Mouse (Mus musculus) liver, embryonic 14.5 days (tissue): ENCODE data around the gene Pbrm1. TPM values are rescaled to one million over a fixed set of nuclear protein-coding genes. Genes with fewer than 3 reads are reported as not detected.
A peak's percentile ranks its signal among the peaks of the same experiment; 100 is the strongest.

Source experiments
- ATAC-seq: fragments of 200-750 bp; cut with Nextera tagmentation; 2 replicates; pipeline ENCODE4 v1.8.0; 2017; ENCODE audit warnings: moderate number of reproducible peaks, mild to moderate bottlenecking, moderate library complexity; ENCODE audit not compliant: insufficient read depth
- DNase-seq, 3 experiments: peaks; one replicate each; pipeline ENCODE4 v3.0.0-alpha.2; 2012 to 2013; ENCODE audit warnings: low read depth in 3 of 3, low spot score in 3 of 3
- H3K27ac ChIP-seq: fragments of 300-500 bp; sonication (generic); 2 replicates; pipeline ENCODE4 v1.5.1; 2014; ENCODE audit warnings: moderate library complexity, mild to moderate bottlenecking, control low read depth, inconsistent platforms
- H3K27me3 ChIP-seq: fragments of 300-500 bp; sonication (generic); 2 replicates; pipeline ENCODE4 v1.6.1; 2014; ENCODE audit warnings: mild to moderate bottlenecking, low read length, moderate library complexity; ENCODE audit not compliant: control insufficient read depth, insufficient read depth
- H3K36me3 ChIP-seq: fragments of 300-500 bp; sonication (generic); replicated peaks from 2 replicates; pipeline ENCODE4 v1.6.1; 2014; ENCODE audit warnings: low read depth; ENCODE audit not compliant: control insufficient read depth, insufficient read depth
- H3K4me1 ChIP-seq, 2 experiments: fragments of 200-500 bp in 1 of 2; fragments of 300-500 bp in 1 of 2; sonication (generic) in 1 of 2; replicated peaks; 2 replicates each; pipeline ENCODE4 v1.6.1; 2012 to 2014; ENCODE audit warnings: antibody characterized with exemption in 1 of 2, inconsistent platforms in 1 of 2, low read length in 1 of 2; ENCODE audit not compliant: control insufficient read depth in 2 of 2, insufficient read depth in 2 of 2
- H3K4me2 ChIP-seq: fragments of 300-500 bp; sonication (generic); 2 replicates; pipeline ENCODE4 v1.6.1; 2014; ENCODE audit warnings: low read depth, mild to moderate bottlenecking, control low read depth, moderate library complexity
- H3K4me3 ChIP-seq, 2 experiments: fragments of 200-500 bp in 1 of 2; fragments of 300-500 bp in 1 of 2; sonication (generic) in 1 of 2; 2 replicates each; pipeline ENCODE4 v1.5.1; 2012 to 2014; ENCODE audit warnings: low read depth in 2 of 2, low read length in 2 of 2, mild to moderate bottlenecking in 2 of 2, control low read depth in 1 of 2, inconsistent platforms in 1 of 2, moderate library complexity in 1 of 2; ENCODE audit not compliant: insufficient read depth in 1 of 2
- H3K9ac ChIP-seq: fragments of 300-500 bp; sonication (generic); replicated peaks from 2 replicates; pipeline ENCODE4 v1.6.1; 2014; ENCODE audit warnings: mild to moderate bottlenecking, control low read depth, moderate library complexity
- H3K9me3 ChIP-seq: fragments of 300-500 bp; sonication (generic); 2 replicates; pipeline ENCODE4 v1.6.1; 2016; ENCODE audit warnings: low read length, mixed read lengths; ENCODE audit not compliant: control insufficient read depth
- CTCF ChIP-seq: IDR thresholded peaks from 2 replicates; pipeline ENCODE4 v1.5.1; 2016; ENCODE audit warnings: antibody characterized with exemption, low read depth, control low read depth
- EP300 ChIP-seq: IDR thresholded peaks from 2 replicates; pipeline ENCODE4 v1.6.1; 2016; ENCODE audit warnings: antibody characterized with exemption, low read depth
- WGBS: fragments of 180-500 bp; shearing (Covaris S2); extraction: QIAGEN DNeasy Blood & Tissue Kit; methylation state at CpG from one replicate; pipeline ENCODE4 v1.1.7; 2014; ENCODE audit not compliant: insufficient replicate concordance; 5-methylcytosine and 5-hydroxymethylcytosine counted together
- polyA plus RNA-seq, 2 experiments: library from polyadenylated mRNA; depleted of rRNA in 1 of 2; stranded (reverse) in 1 of 2; unstranded in 1 of 2; fragments of >200 nt; fragmentation: Nextera tagmentation in 1 of 2; extraction: Ambion mirVana in 1 of 2; gene quantifications; 2 replicates each; pipeline versions ENCODE4 v1.2.1 to v1.2.3; 2012 to 2014

Pbrm1 gene
- polyA plus RNA-seq, 2 experiments: 10.3 to 35.3 TPM

DNA sequence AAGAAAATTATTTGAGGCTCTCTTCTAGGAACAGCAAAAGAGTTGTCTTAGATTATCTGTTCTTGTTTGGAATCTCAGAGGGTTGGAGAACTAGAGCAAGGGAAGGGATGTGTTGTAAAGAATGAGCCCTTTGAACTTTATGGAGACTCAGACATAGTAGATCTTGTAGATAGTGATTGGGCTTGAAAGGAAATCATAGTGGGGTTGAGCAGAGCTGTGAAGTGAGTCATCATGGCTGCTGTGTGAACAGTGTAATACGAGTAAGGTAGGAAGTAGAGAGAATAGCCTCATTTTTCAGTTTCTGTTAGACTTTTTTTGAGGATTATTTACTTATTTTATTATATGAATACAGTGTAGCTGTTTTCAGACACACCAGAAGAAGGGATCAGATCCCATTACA is 71.0 kb downstream of the Pbrm1 start:
- Histone ChIP-seq H3K36me3 (peaks cover 50% of the 10 kb centered on the region), H3K27me3 (no peaks in the 10 kb centered on the region), H3K4me3 (no peak overlapping the region), H3K9me3 (no peaks in the 10 kb centered on the region), H3K4me2 (no peak overlapping the region), H3K27ac (no peak overlapping the region), H3K9ac (no peak overlapping the region), H3K4me1 (peaks cover 2 to 11% of the 10 kb centered on the region in 2 experiments)
- DNase-seq (no peak), ATAC-seq (no peak)
- 72% methylated on average over 1 of the region's 1 CpGs for WGBS
- TF ChIP-seq EP300 (no peak), CTCF (no peak)

DNA sequence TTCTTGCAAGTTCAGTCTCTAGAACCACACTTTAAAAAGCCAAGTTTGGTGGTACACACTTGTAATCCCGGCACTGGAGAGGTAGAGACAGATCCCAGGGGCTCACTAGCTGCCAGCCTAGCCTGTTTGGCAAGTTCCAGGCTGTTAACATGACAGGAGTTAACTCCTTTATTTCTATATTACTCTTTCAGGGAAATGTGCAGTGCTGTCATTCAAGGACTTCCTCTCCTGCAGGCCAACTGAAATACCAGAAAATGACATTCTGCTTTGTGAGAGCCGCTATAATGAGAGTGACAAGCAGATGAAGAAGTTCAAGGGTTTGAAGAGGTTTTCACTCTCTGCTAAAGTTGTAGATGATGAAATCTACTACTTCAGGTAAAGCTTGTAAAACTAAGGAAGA is 86.2 kb downstream of the Pbrm1 start:
- 92% methylated on average over 2 of the region's 2 CpGs for WGBS
- Histone ChIP-seq H3K36me3 (peaks cover 48% of the 10 kb centered on the region), H3K4me3 (no peak overlapping the region), H3K27me3 (no peaks in the 10 kb centered on the region), H3K9ac (no peak overlapping the region), H3K9me3 (no peaks in the 10 kb centered on the region), H3K4me2 (no peak overlapping the region), H3K27ac (no peak overlapping the region), H3K4me1 (peaks cover 2% of the 10 kb centered on the region in 2 experiments; a peak in 3 of 4 replicates)
- TF ChIP-seq EP300: no peak
- TF ChIP-seq CTCF: no peak
- DNase-seq (no peak), ATAC-seq (no peak)

- Histone ChIP-seq H3K4me3 (no peak overlapping the region), H3K27me3 (no peaks in the 10 kb centered on the region), H3K4me1 (peaks cover 14 to 23% of the 10 kb centered on the region in 2 experiments), H3K36me3 (peaks cover 56% of the 10 kb centered on the region), H3K4me2 (peak overlapping the region; percentile 11; the same call in 1 of the 2 replicates), H3K9ac (no peak overlapping the region), H3K9me3 (no peaks in the 10 kb centered on the region), H3K27ac (peak overlapping the region; percentile 30; the same call in 1 of the 2 replicates)
- 13% methylated on average over 3 of the region's 3 CpGs for WGBS
- ATAC-seq: peak; percentile 86
- peak in 2 of 3 experiments; percentile 63 to 65 for DNase-seq
- no peak for TF ChIP-seq CTCF
- TF ChIP-seq EP300: no peak
These were observed 91.7 kb downstream of the Pbrm1 start for GRCm38 (mm10) chr14:31110613-31111012.

GRCm38 (mm10) chr14:31112187-31112586 is 93.2 kb downstream of the Pbrm1 start:
- peaks cover 56% of the 10 kb centered on the region for H3K36me3 ChIP-seq
- no peaks in the 10 kb centered on the region for H3K27me3 ChIP-seq
- no peak overlapping the region for H3K4me2 ChIP-seq
- ATAC-seq (no peak), DNase-seq (no peak)
- TF ChIP-seq CTCF (no peak), EP300 (no peak)
- H3K9me3 ChIP-seq: no peaks in the 10 kb centered on the region
- peaks cover 14 to 23% of the 10 kb centered on the region in 2 experiments for H3K4me1 ChIP-seq
- 75% methylated on average over 5 of the region's 5 CpGs for WGBS
- H3K4me3 ChIP-seq: no peak overlapping the region
- no peak overlapping the region for H3K9ac ChIP-seq
- H3K27ac ChIP-seq: no peak overlapping the region

- WGBS: 36% methylated on average over 3 of the region's 3 CpGs
- H3K4me1 ChIP-seq: peaks cover 14 to 23% of the 10 kb centered on the region in 2 experiments
- H3K9me3 ChIP-seq: no peaks in the 10 kb centered on the region
- H3K4me3 ChIP-seq: no peak overlapping the region
- ATAC-seq: peak; percentile 47
- H3K27ac ChIP-seq: no peak overlapping the region
- H3K9ac ChIP-seq: no peak overlapping the region
- TF ChIP-seq CTCF (no peak), EP300 (no peak)
- no peak for DNase-seq
- peaks cover 61% of the 10 kb centered on the region for H3K36me3 ChIP-seq
- H3K27me3 ChIP-seq: no peaks in the 10 kb centered on the region
- no peak overlapping the region for H3K4me2 ChIP-seq
These were observed 95.1 kb downstream of the Pbrm1 start for GRCm38 (mm10) chr14:31114011-31114410.
